Mouse (Mus musculus): ENCODE results near the gene Pipox.

DNA sequence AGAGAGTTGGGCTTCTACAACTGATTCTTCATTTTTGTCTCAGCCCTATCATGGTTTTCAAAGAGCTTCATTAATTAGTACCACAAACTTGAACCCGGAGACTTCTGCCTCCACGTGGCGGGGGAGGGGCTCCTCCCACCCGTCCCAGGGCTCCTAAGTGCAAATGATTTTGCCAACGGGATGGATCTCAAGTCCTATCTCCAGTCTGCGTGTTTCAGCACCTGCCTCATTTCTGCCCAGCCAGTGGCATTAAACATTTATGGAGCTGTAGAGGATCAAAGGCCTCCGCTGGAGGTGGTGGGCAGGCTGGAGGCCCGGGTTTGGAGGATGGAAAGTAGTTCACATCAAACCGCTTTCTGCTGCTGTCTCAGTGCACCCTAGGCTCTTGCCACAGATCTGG lies 32.8 kb upstream of the Pipox start:
- TF ChIP-seq CTCF (IDR thresholded peaks at IDR 0.05; ENCODE audit: borderline replicate concordance, control insufficient read depth, extremely low read depth, insufficient read depth, low read length, poor library complexity) (no peak), POLR2A (IDR thresholded peaks at IDR 0.05; ENCODE audit: control insufficient read depth, extremely low read depth, insufficient read depth, low read length, poor library complexity) (no peak)
